Mouse (Mus musculus): ENCODE results near the gene Olfr211. TPM values are rescaled to one million over a fixed set of nuclear protein-coding genes. Genes with fewer than 3 reads are reported as not detected.
A peak's percentile ranks its signal among the peaks of the same experiment; 100 is the strongest.
"Not testable (repeated sequence)": the region's sequence is repeated elsewhere in the genome, so short reads cannot be mapped to it uniquely, and the experiment has no call there.

Gene Olfr211
- polyA plus RNA-seq, 1 experiment from 2014 or later = not detected

- H3K4me1 ChIP-seq (ENCODE audit: control insufficient read depth, insufficient read depth, low read length) = no peaks in the 10 kb centered on the region
- H3K4me2 ChIP-seq (ENCODE audit: low read depth, low read length) = no peak overlapping the region
- ATAC-seq (ENCODE audit: low read depth) = no peak
Measured at GRCm38 (mm10) chr6:116468081-116468480, 20.8 kb upstream of the Olfr211 start.

GRCm38 (mm10) chr6:116485081-116485480, 3.8 kb upstream of the Olfr211 start:
- H3K9me3 ChIP-seq (ENCODE audit: control insufficient read depth, low read length) = 0 out of 2 replicates have a peak, but pooled peaks cover 4% of the 10 kb centered on the region
- no peak overlapping the region for H3K4me2 ChIP-seq (ENCODE audit: low read depth, low read length)
- H3K9ac ChIP-seq (ENCODE audit: low read depth, low read length) = no peak overlapping the region
- no peaks in the 10 kb centered on the region for H3K27me3 ChIP-seq (replicated peaks; ENCODE audit: control insufficient read depth, insufficient read depth, low read length)
- no peaks in the 10 kb centered on the region for H3K4me1 ChIP-seq (ENCODE audit: control insufficient read depth, insufficient read depth, low read length)
- no peak overlapping the region for H3K27ac ChIP-seq (replicated peaks; ENCODE audit: low read depth, low read length)
- H3K36me3 ChIP-seq (ENCODE audit: control insufficient read depth, insufficient read depth, low read length) = no peaks in the 10 kb centered on the region
- 65% methylated on average over 1 of the region's 1 CpGs for WGBS
- no peak for ATAC-seq (ENCODE audit: low read depth)
- H3K4me3 ChIP-seq (ENCODE audit: low read depth, low read length) = no peak overlapping the region
- DNase-seq (ENCODE audit: low spot score) = no peak

More at GRCm38 (mm10) chr6:116468081-116468480, 20.8 kb upstream of the Olfr211 start:
- H3K9ac ChIP-seq (ENCODE audit: low read depth, low read length) = no peak overlapping the region
- no peak overlapping the region for H3K27ac ChIP-seq (replicated peaks; ENCODE audit: low read depth, low read length)
- WGBS = 37% methylated on average over 3 of the region's 3 CpGs
- H3K36me3 ChIP-seq (ENCODE audit: control insufficient read depth, insufficient read depth, low read length) = no peaks in the 10 kb centered on the region
- H3K27me3 ChIP-seq (replicated peaks; ENCODE audit: control insufficient read depth, insufficient read depth, low read length) = no peaks in the 10 kb centered on the region
- DNase-seq (ENCODE audit: low spot score) = peak; percentile 36
- no peaks in the 10 kb centered on the region for H3K9me3 ChIP-seq (ENCODE audit: control insufficient read depth, low read length)
- H3K4me3 ChIP-seq (ENCODE audit: low read depth, low read length) = no peak overlapping the region

DNA sequence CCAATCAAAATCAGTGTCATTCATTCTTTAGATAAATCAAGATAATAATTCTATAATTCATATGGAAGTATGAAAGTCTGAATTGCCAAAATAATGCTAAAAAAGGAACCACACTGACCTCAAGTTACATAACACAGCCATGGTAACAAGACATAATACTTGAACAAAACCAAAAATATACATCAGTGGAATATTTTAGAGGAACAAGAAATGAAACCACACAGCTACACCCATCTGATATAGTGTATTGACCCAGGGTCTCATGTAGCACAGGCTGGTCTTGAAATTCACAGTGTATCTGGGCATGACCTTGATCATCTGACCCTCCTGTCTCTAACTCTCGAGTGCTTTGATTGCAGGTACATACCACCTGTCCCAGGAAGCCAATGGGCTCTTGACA, 2.1 kb upstream of the Olfr211 start:
- Histone ChIP-seq H3K9me3 (ENCODE audit: control insufficient read depth, low read length) (0 out of 2 replicates have a peak, but pooled peaks cover 4% of the 10 kb centered on the region), H3K27me3 (replicated peaks; ENCODE audit: control insufficient read depth, insufficient read depth, low read length) (no peaks in the 10 kb centered on the region), H3K4me1 (ENCODE audit: control insufficient read depth, insufficient read depth, low read length) (no peaks in the 10 kb centered on the region), H3K9ac (ENCODE audit: low read depth, low read length) (no peak overlapping the region), H3K27ac (replicated peaks; ENCODE audit: low read depth, low read length) (no peak overlapping the region), H3K4me2 (ENCODE audit: low read depth, low read length) (no peak overlapping the region), H3K4me3 (ENCODE audit: low read depth, low read length) (no peak overlapping the region), H3K36me3 (ENCODE audit: control insufficient read depth, insufficient read depth, low read length) (no peaks in the 10 kb centered on the region)
- 65% methylated on average over 1 of the region's 1 CpGs for WGBS
- DNase-seq (ENCODE audit: low spot score) (no peak), ATAC-seq (ENCODE audit: low read depth) (no peak)

DNA sequence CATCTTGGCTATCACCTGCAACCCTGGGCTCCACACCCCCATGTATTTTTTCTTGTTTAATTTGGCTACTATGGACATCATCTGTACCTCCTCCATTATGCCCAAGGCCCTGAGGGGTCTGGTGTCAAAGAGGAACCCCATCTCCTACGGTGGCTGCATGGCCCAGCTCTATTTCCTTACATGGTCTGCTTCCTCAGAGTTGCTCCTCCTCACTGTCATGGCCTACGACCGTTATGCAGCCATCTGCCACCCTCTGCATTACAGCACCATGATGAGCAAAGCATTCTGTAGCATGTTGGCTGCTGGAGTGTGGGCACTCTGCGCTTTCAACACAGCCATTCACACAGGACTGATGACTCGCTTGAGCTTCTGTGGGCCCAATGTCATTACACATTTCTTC, 4.9 kb downstream of the Olfr211 start:
- H3K4me2 ChIP-seq (ENCODE audit: low read depth, low read length) = no peak overlapping the region

DNA sequence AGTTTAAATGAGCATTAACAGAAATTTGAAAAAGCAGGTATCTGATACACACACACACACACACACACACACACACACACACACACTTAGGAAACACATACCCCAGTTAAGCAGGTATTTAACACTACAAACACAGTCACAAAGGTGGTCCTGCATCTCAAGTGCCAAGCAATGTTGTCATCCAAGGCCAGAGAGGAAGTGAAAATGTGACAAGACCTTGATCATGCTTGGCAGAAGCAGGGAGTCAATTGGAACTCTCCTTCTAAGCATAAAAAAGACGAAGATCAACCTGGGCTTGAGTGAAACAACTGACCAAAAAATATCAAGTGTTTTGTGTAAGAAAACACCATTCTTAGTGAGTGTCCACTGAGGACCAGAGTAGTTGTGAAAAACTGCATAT, 7.1 kb downstream of the Olfr211 start:
- no peak for ATAC-seq (ENCODE audit: low read depth)
- Histone ChIP-seq H3K36me3 (ENCODE audit: control insufficient read depth, insufficient read depth, low read length) (no peaks in the 10 kb centered on the region), H3K4me2 (ENCODE audit: low read depth, low read length) (no peak overlapping the region), H3K27me3 (replicated peaks; ENCODE audit: control insufficient read depth, insufficient read depth, low read length) (no peaks in the 10 kb centered on the region), H3K9me3 (ENCODE audit: control insufficient read depth, low read length) (no peaks in the 10 kb centered on the region), H3K9ac (ENCODE audit: low read depth, low read length) (no peak overlapping the region), H3K4me3 (ENCODE audit: low read depth, low read length) (no peak overlapping the region), H3K27ac (replicated peaks; ENCODE audit: low read depth, low read length) (no peak overlapping the region), H3K4me1 (ENCODE audit: control insufficient read depth, insufficient read depth, low read length) (no peaks in the 10 kb centered on the region)
- DNase-seq (ENCODE audit: low spot score) = no peak
- WGBS = 92% methylated on average over 1 of the region's 1 CpGs

More for the DNA sequence above, 4.9 kb downstream of the Olfr211 start:
- ATAC-seq (ENCODE audit: low read depth) (no peak), DNase-seq (ENCODE audit: low spot score) (no peak)
- no peaks in the 10 kb centered on the region for H3K4me1 ChIP-seq (ENCODE audit: control insufficient read depth, insufficient read depth, low read length)
- H3K27ac ChIP-seq (replicated peaks; ENCODE audit: low read depth, low read length) = no peak overlapping the region
- H3K9ac ChIP-seq (ENCODE audit: low read depth, low read length) = no peak overlapping the region
- H3K36me3 ChIP-seq (ENCODE audit: control insufficient read depth, insufficient read depth, low read length) = no peaks in the 10 kb centered on the region
- H3K27me3 ChIP-seq (replicated peaks; ENCODE audit: control insufficient read depth, insufficient read depth, low read length) = no peaks in the 10 kb centered on the region
- H3K9me3 ChIP-seq (ENCODE audit: control insufficient read depth, low read length) = no peaks in the 10 kb centered on the region
- no peak overlapping the region for H3K4me3 ChIP-seq (ENCODE audit: low read depth, low read length)
- WGBS = 85% methylated on average over 5 of the region's 5 CpGs

DNA sequence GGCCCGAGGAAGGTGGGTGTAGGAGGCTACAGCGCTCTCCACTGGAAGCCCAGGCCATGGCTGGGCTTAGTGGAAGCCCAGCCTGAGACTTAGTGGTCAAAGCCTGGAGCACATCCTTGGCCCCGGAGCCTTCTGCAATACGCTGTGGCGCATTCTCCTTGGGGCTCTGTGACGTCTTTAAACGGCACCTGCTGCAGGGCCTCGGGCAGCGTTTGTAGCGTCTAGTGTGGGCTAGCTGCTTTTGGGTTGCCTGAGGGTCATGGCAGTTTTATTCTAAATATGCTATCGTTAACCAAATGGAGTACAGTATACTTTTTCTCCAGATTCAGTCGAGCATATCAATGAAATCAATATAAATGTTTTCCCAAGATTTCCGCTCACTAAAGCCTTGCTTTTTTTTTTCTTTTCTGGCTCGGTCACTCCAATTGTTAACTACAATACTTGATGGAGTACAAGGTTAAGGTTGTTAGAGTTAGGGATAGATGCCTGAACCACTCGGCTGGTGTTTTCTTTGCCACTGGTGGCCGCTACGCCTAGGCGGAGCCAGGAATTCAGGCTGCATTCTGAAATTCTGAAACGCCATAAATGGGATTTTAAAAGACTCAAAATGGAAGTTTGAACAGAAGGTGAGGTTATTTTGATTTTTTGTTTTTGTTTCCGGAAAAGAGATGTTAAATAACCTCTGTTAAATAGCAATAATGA, 17.6 kb downstream of the Olfr211 start, which contains the start of gene Olfr212:
Gene Olfr212, plus strand, starts transcription at position 215 of the 702 bp plus-strand sequence.
- not testable (repeated sequence) for H3K36me3 ChIP-seq (ENCODE audit: control insufficient read depth, insufficient read depth, low read length); H3K27me3 ChIP-seq (replicated peaks; ENCODE audit: control insufficient read depth, insufficient read depth, low read length); H3K27ac ChIP-seq (replicated peaks; ENCODE audit: low read depth, low read length); H3K4me1 ChIP-seq (ENCODE audit: control insufficient read depth, insufficient read depth, low read length); H3K4me2 ChIP-seq (ENCODE audit: low read depth, low read length); H3K4me3 ChIP-seq (ENCODE audit: low read depth, low read length); ATAC-seq (ENCODE audit: low read depth); H3K9ac ChIP-seq (ENCODE audit: low read depth, low read length); DNase-seq (ENCODE audit: low spot score)
- peaks cover 11% of the 10 kb centered on the region; the same call in 1 of the 2 replicates for H3K9me3 ChIP-seq (ENCODE audit: control insufficient read depth, low read length)
- 92% methylated on average over 19 of the region's 20 CpGs for WGBS

DNA sequence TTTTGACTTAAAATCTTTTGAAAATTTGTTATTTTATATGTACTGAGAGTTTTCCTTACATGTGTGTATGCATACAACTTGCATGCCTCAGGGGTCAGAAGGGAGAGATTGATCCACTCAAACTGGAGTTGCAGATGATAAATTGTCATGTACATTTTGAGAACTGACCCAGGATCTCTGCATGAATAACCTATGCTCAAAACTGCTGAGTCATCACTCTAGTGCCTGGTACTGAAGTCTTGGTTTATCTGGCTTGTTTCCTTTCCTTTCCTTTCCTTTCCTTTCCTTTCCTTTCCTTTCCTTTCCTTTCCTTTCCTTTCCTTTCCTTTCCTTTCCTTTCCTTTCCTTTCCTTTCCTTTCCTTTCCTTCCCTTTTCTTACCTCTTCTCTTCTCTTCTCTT, 25.9 kb downstream of the Olfr211 start:
- no peak overlapping the region for H3K27ac ChIP-seq (replicated peaks; ENCODE audit: low read depth, low read length)
- no peaks in the 10 kb centered on the region for H3K27me3 ChIP-seq (replicated peaks; ENCODE audit: control insufficient read depth, insufficient read depth, low read length)
- H3K4me2 ChIP-seq (ENCODE audit: low read depth, low read length) = no peak overlapping the region
- H3K9me3 ChIP-seq (ENCODE audit: control insufficient read depth, low read length) = no peaks in the 10 kb centered on the region
- H3K36me3 ChIP-seq (ENCODE audit: control insufficient read depth, insufficient read depth, low read length) = no peaks in the 10 kb centered on the region
- no peak overlapping the region for H3K4me3 ChIP-seq (ENCODE audit: low read depth, low read length)
- ATAC-seq (ENCODE audit: low read depth) = no peak
- no peak for DNase-seq (ENCODE audit: low spot score)
- no peak overlapping the region for H3K9ac ChIP-seq (ENCODE audit: low read depth, low read length)
- H3K4me1 ChIP-seq (ENCODE audit: control insufficient read depth, insufficient read depth, low read length) = no peaks in the 10 kb centered on the region

GRCm38 (mm10) chr6:116538156-116538555, 49.3 kb downstream of the Olfr211 start, which contains the start of gene Olfr213:
Olfr213 (plus strand) TSS chr6:116538456.
- Histone ChIP-seq H3K36me3 (ENCODE audit: control insufficient read depth, insufficient read depth, low read length) (no peaks in the 10 kb centered on the region), H3K9me3 (ENCODE audit: control insufficient read depth, low read length) (no peaks in the 10 kb centered on the region), H3K4me2 (ENCODE audit: low read depth, low read length) (no peak within 1 kb of the TSS), H3K4me3 (ENCODE audit: low read depth, low read length) (no peak within 1 kb of the TSS), H3K27me3 (replicated peaks; ENCODE audit: control insufficient read depth, insufficient read depth, low read length) (no peaks in the 10 kb centered on the region), H3K27ac (replicated peaks; ENCODE audit: low read depth, low read length) (no peak within 1 kb of the TSS), H3K4me1 (ENCODE audit: control insufficient read depth, insufficient read depth, low read length) (no peaks in the 10 kb centered on the region), H3K9ac (ENCODE audit: low read depth, low read length) (no peak within 1 kb of the TSS)
- no peak for DNase-seq (ENCODE audit: low spot score)
- 81% methylated on average over 1 of the region's 1 CpGs for WGBS
- ATAC-seq (ENCODE audit: low read depth) = no peak

DNA sequence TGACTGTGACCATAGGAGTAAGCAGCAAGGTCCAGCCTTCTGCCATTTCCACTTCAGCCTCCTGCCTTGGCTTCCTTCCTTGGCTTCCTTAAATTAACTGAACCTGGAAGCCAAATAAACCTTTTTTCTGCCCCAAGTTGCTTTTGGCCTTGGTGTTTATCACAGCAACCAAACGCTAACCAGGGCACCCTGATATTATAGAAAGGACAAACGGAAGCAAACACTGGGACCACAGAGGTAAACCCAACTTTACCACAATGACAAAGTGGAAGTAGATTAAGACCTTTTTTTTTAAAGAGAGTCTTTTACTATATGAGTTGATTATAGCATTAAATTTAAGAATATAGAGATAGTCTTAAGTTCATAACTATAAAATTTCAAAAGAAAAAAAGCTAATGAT, 53.6 kb downstream of the Olfr211 start:
- Histone ChIP-seq H3K4me3 (ENCODE audit: low read depth, low read length) (no peak overlapping the region), H3K9me3 (ENCODE audit: control insufficient read depth, low read length) (no peaks in the 10 kb centered on the region), H3K27me3 (replicated peaks; ENCODE audit: control insufficient read depth, insufficient read depth, low read length) (no peaks in the 10 kb centered on the region), H3K4me1 (ENCODE audit: control insufficient read depth, insufficient read depth, low read length) (no peaks in the 10 kb centered on the region), H3K27ac (replicated peaks; ENCODE audit: low read depth, low read length) (no peak overlapping the region), H3K36me3 (ENCODE audit: control insufficient read depth, insufficient read depth, low read length) (no peaks in the 10 kb centered on the region), H3K9ac (ENCODE audit: low read depth, low read length) (no peak overlapping the region), H3K4me2 (ENCODE audit: low read depth, low read length) (no peak overlapping the region)
- WGBS = 87% methylated on average over 2 of the region's 2 CpGs
- DNase-seq (ENCODE audit: low spot score) = no peak
- ATAC-seq (ENCODE audit: low read depth) = no peak

Data from embryonic facial prominence, embryonic 14.5 days (tissue).